Mouse (Mus musculus) brain, embryonic 14.5 days (tissue): ENCODE measurements around the gene Tubgcp6.

Experiments
- CTCF ChIP-seq: fragments of 200-500 bp; IDR thresholded peaks from 2 replicates; pipeline ENCODE4 v1.5.1; 2012; ENCODE audit warnings: inconsistent platforms, mild to moderate bottlenecking, moderate library complexity, borderline replicate concordance; ENCODE audit not compliant: insufficient read depth, insufficient read length; ENCODE audit errors: extremely low read depth
- POLR2A ChIP-seq: fragments of 200-500 bp; IDR thresholded peaks from 2 replicates; pipeline ENCODE4 v1.6.1; 2012; ENCODE audit warnings: mild to moderate bottlenecking, inconsistent platforms, borderline replicate concordance; ENCODE audit not compliant: poor library complexity, insufficient read depth, insufficient read length, severe bottlenecking; ENCODE audit errors: extremely low read depth

DNA sequence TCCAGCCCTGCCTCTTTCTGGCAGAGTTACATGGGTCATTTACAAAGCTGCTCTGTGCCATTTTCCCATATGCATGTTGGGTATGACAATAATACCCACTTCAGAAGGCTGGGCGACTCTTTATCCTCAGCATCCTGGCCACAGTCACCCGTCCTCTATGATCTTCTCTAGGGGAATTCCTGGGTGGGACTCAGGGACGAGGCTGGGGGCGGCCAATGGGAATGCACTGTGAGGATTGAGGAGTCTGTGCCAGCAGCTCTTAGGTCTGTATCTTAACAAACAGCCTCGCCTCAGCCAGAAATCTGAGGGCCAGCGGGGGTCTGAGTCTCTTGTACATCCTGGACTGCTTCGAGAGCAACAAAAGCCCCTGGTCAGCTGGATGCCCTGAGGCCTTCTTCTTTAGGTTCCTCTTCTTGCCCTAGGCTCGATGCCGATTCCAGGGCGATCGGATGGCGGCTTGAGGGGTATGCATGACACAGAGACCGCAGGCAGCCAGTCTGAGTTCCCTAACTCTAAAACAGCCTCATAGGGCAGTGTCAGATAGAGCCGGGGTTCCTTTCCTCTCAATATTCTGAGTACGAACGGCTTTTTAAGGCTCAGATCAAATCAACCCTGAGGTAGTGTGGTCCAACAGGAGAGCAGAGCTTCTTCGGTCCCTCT is 49.5 kb upstream of the Tubgcp6 start:
- TF ChIP-seq CTCF (no peak), POLR2A (no peak)
